Mouse (Mus musculus) spleen, adult 12 weeks (tissue): ENCODE results near the gene Nup188.
A peak's percentile ranks its signal among the peaks of the same experiment; 100 is the strongest.

Experiments used
- DNase-seq: peaks from one replicate; pipeline ENCODE4 v3.0.0; 2022; ENCODE audit warnings: low spot score

Nup188 gene

GRCm38 (mm10) chr2:30285004-30285403 lies 1.2 kb upstream of the Nup188 start:
- no peak for DNase-seq

- no peak for DNase-seq
Observed at GRCm38 (mm10) chr2:30285416-30286181, 598 bp upstream of the Nup188 start.

GRCm38 (mm10) chr2:30287027-30287373 lies 803 bp downstream of the Nup188 start:
- DNase-seq, result peak; percentile 9

GRCm38 (mm10) chr2:30299525-30299924 lies 13.3 kb downstream of the Nup188 start:
- DNase-seq, result no peak

- no peak for DNase-seq
Observed at GRCm38 (mm10) chr2:30299966-30300365, 13.8 kb downstream of the Nup188 start.

- no peak for DNase-seq
Observed at GRCm38 (mm10) chr2:30306087-30306486, 19.9 kb downstream of the Nup188 start.

GRCm38 (mm10) chr2:30309351-30309750 lies 23.2 kb downstream of the Nup188 start:
- no peak for DNase-seq

GRCm38 (mm10) chr2:30311481-30311880 lies 25.3 kb downstream of the Nup188 start:
- DNase-seq, result no peak

GRCm38 (mm10) chr2:30316136-30316535 lies 29.9 kb downstream of the Nup188 start:
- DNase-seq, result no peak

GRCm38 (mm10) chr2:30316955-30317354 lies 30.8 kb downstream of the Nup188 start:
- DNase-seq, result no peak

GRCm38 (mm10) chr2:30319260-30319659 lies 33.1 kb downstream of the Nup188 start:
- DNase-seq, result no peak

- DNase-seq, result no peak
Observed at GRCm38 (mm10) chr2:30323111-30323510, 36.9 kb downstream of the Nup188 start.

- no peak for DNase-seq
Observed at GRCm38 (mm10) chr2:30325296-30325695, 39.1 kb downstream of the Nup188 start.

GRCm38 (mm10) chr2:30327276-30327675 lies 41.1 kb downstream of the Nup188 start:
- DNase-seq, result no peak

- no peak for DNase-seq
Observed at GRCm38 (mm10) chr2:30328791-30329190, 42.6 kb downstream of the Nup188 start.

- DNase-seq, result no peak
Observed at GRCm38 (mm10) chr2:30335324-30335723, 49.1 kb downstream of the Nup188 start.

- DNase-seq, result no peak
Observed at GRCm38 (mm10) chr2:30336174-30336915, 50.1 kb downstream of the Nup188 start.

- DNase-seq, result no peak
Observed at GRCm38 (mm10) chr2:30337179-30337578, 51.0 kb downstream of the Nup188 start.

GRCm38 (mm10) chr2:30342061-30342460 lies 55.9 kb downstream of the Nup188 start:
- no peak for DNase-seq

- DNase-seq, result no peak
Observed at GRCm38 (mm10) chr2:30342544-30342943, 56.3 kb downstream of the Nup188 start.

GRCm38 (mm10) chr2:30343601-30344137 lies 57.5 kb downstream of the Nup188 start:
- no peak for DNase-seq

GRCm38 (mm10) chr2:30345971-30346676 lies 59.9 kb downstream of the Nup188 start:
- DNase-seq, result no peak

GRCm38 (mm10) chr2:30349196-30349595 lies 63.0 kb downstream of the Nup188 start:
- DNase-seq, result no peak
